Mouse (Mus musculus) liver, embryonic 14.5 days (tissue): ENCODE measurements around the gene Casp3. TPM values are rescaled to one million over a fixed set of nuclear protein-coding genes. Genes with fewer than 3 reads are reported as not detected.

Experiments
- ATAC-seq: fragments of 200-750 bp; cut with Nextera tagmentation; 2 replicates; pipeline ENCODE4 v1.8.0; 2017; ENCODE audit warnings: moderate number of reproducible peaks, mild to moderate bottlenecking, moderate library complexity; ENCODE audit not compliant: insufficient read depth
- DNase-seq, 3 experiments: peaks; one replicate each; pipeline ENCODE4 v3.0.0-alpha.2; 2012 to 2013; ENCODE audit warnings: low read depth in 3 of 3, low spot score in 3 of 3
- H3K27ac ChIP-seq: fragments of 300-500 bp; sonication (generic); 2 replicates; pipeline ENCODE4 v1.5.1; 2014; ENCODE audit warnings: moderate library complexity, mild to moderate bottlenecking, control low read depth, inconsistent platforms
- H3K27me3 ChIP-seq: fragments of 300-500 bp; sonication (generic); 2 replicates; pipeline ENCODE4 v1.6.1; 2014; ENCODE audit warnings: mild to moderate bottlenecking, low read length, moderate library complexity; ENCODE audit not compliant: control insufficient read depth, insufficient read depth
- H3K36me3 ChIP-seq: fragments of 300-500 bp; sonication (generic); replicated peaks from 2 replicates; pipeline ENCODE4 v1.6.1; 2014; ENCODE audit warnings: low read depth; ENCODE audit not compliant: control insufficient read depth, insufficient read depth
- H3K4me1 ChIP-seq, 2 experiments: fragments of 200-500 bp in 1 of 2; fragments of 300-500 bp in 1 of 2; sonication (generic) in 1 of 2; replicated peaks; 2 replicates each; pipeline ENCODE4 v1.6.1; 2012 to 2014; ENCODE audit warnings: antibody characterized with exemption in 1 of 2, inconsistent platforms in 1 of 2, low read length in 1 of 2; ENCODE audit not compliant: control insufficient read depth in 2 of 2, insufficient read depth in 2 of 2
- H3K4me2 ChIP-seq: fragments of 300-500 bp; sonication (generic); 2 replicates; pipeline ENCODE4 v1.6.1; 2014; ENCODE audit warnings: low read depth, mild to moderate bottlenecking, control low read depth, moderate library complexity
- H3K4me3 ChIP-seq, 2 experiments: fragments of 200-500 bp in 1 of 2; fragments of 300-500 bp in 1 of 2; sonication (generic) in 1 of 2; 2 replicates each; pipeline ENCODE4 v1.5.1; 2012 to 2014; ENCODE audit warnings: low read depth in 2 of 2, low read length in 2 of 2, mild to moderate bottlenecking in 2 of 2, control low read depth in 1 of 2, inconsistent platforms in 1 of 2, moderate library complexity in 1 of 2; ENCODE audit not compliant: insufficient read depth in 1 of 2
- H3K9ac ChIP-seq: fragments of 300-500 bp; sonication (generic); replicated peaks from 2 replicates; pipeline ENCODE4 v1.6.1; 2014; ENCODE audit warnings: mild to moderate bottlenecking, control low read depth, moderate library complexity
- H3K9me3 ChIP-seq: fragments of 300-500 bp; sonication (generic); 2 replicates; pipeline ENCODE4 v1.6.1; 2016; ENCODE audit warnings: low read length, mixed read lengths; ENCODE audit not compliant: control insufficient read depth
- CTCF ChIP-seq: IDR thresholded peaks from 2 replicates; pipeline ENCODE4 v1.5.1; 2016; ENCODE audit warnings: antibody characterized with exemption, low read depth, control low read depth
- EP300 ChIP-seq: IDR thresholded peaks from 2 replicates; pipeline ENCODE4 v1.6.1; 2016; ENCODE audit warnings: antibody characterized with exemption, low read depth
- WGBS: fragments of 180-500 bp; shearing (Covaris S2); extraction: QIAGEN DNeasy Blood & Tissue Kit; methylation state at CpG from one replicate; pipeline ENCODE4 v1.1.7; 2014; ENCODE audit not compliant: insufficient replicate concordance; 5-methylcytosine and 5-hydroxymethylcytosine counted together
- polyA plus RNA-seq, 2 experiments: library from polyadenylated mRNA; depleted of rRNA in 1 of 2; stranded (reverse) in 1 of 2; unstranded in 1 of 2; fragments of >200 nt; fragmentation: Nextera tagmentation in 1 of 2; extraction: Ambion mirVana in 1 of 2; gene quantifications; 2 replicates each; pipeline versions ENCODE4 v1.2.1 to v1.2.3; 2012 to 2014

Casp3 gene
- polyA plus RNA-seq, 2 experiments: 33.2 to 50.4 TPM

- ATAC-seq: no peak
- Histone ChIP-seq H3K27me3 (no peaks in the 10 kb centered on the region), H3K36me3 (peaks cover 23% of the 10 kb centered on the region), H3K9ac (no peak overlapping the region), H3K4me2 (no peak overlapping the region), H3K9me3 (no peaks in the 10 kb centered on the region), H3K4me1 (peaks cover 0 to 8% of the 10 kb centered on the region in 2 experiments; a peak in 2 of 4 replicates), H3K4me3 (no peak overlapping the region), H3K27ac (no peak overlapping the region)
- no peak for DNase-seq
- WGBS: 92% methylated on average over 3 of the region's 3 CpGs
- TF ChIP-seq EP300: no peak
- no peak for TF ChIP-seq CTCF
Measured at GRCm38 (mm10) chr8:46630422-46630821, 13.3 kb downstream of the Casp3 start.

GRCm38 (mm10) chr8:46630932-46631331, 13.8 kb downstream of the Casp3 start:
- TF ChIP-seq CTCF: no peak
- no peak for TF ChIP-seq EP300
- 81% methylated on average over 4 of the region's 4 CpGs for WGBS
- DNase-seq: no peak
- Histone ChIP-seq H3K9ac (no peak overlapping the region), H3K9me3 (no peaks in the 10 kb centered on the region), H3K27me3 (no peaks in the 10 kb centered on the region), H3K36me3 (peaks cover 27% of the 10 kb centered on the region), H3K27ac (no peak overlapping the region), H3K4me2 (no peak overlapping the region), H3K4me3 (no peak overlapping the region), H3K4me1 (peaks cover 0 to 8% of the 10 kb centered on the region in 2 experiments; a peak in 2 of 4 replicates)
- no peak for ATAC-seq

- Histone ChIP-seq H3K4me2 (no peak overlapping the region), H3K9ac (no peak overlapping the region), H3K4me3 (no peak overlapping the region), H3K27ac (no peak overlapping the region), H3K4me1 (peaks cover 6% of the 10 kb centered on the region in 2 experiments; a peak in 3 of 4 replicates), H3K9me3 (no peaks in the 10 kb centered on the region), H3K36me3 (peaks cover 19% of the 10 kb centered on the region), H3K27me3 (no peaks in the 10 kb centered on the region)
- ATAC-seq (peak; percentile 45), DNase-seq (no peak)
- TF ChIP-seq CTCF: no peak
- TF ChIP-seq EP300: no peak
- 29% methylated on average over 6 of the region's 6 CpGs for WGBS
Measured at GRCm38 (mm10) chr8:46639010-46639571, 22.0 kb downstream of the Casp3 start.

GRCm38 (mm10) chr8:46639852-46640251, 22.8 kb downstream of the Casp3 start:
- ATAC-seq (peak; percentile 41), DNase-seq (peak in 1 of 3 experiments; percentile 39)
- H3K27ac ChIP-seq: peak overlapping the region; percentile 3; the same call in 1 of the 2 replicates
- H3K9ac ChIP-seq: no peak overlapping the region
- 36% methylated on average over 5 of the region's 5 CpGs for WGBS
- H3K9me3 ChIP-seq: no peaks in the 10 kb centered on the region
- H3K4me1 ChIP-seq: peaks cover 6% of the 10 kb centered on the region in 2 experiments; a peak in 3 of 4 replicates
- H3K27me3 ChIP-seq: no peaks in the 10 kb centered on the region
- TF ChIP-seq CTCF (no peak), EP300 (no peak)
- H3K36me3 ChIP-seq: peaks cover 15% of the 10 kb centered on the region
- H3K4me3 ChIP-seq: no peak overlapping the region
- H3K4me2 ChIP-seq: no peak overlapping the region

- no peak overlapping the region for H3K4me2 ChIP-seq
- TF ChIP-seq CTCF: no peak
- TF ChIP-seq EP300: no peak
- peaks cover 3% of the 10 kb centered on the region for H3K36me3 ChIP-seq
- no peak overlapping the region for H3K27ac ChIP-seq
- no peak overlapping the region for H3K9ac ChIP-seq
- H3K27me3 ChIP-seq: no peaks in the 10 kb centered on the region
- 32% methylated on average over 5 of the region's 5 CpGs for WGBS
- no peaks in the 10 kb centered on the region for H3K9me3 ChIP-seq
- peaks cover 6% of the 10 kb centered on the region in 2 experiments; a peak in 3 of 4 replicates for H3K4me1 ChIP-seq
- DNase-seq (no peak), ATAC-seq (no peak)
- no peak overlapping the region for H3K4me3 ChIP-seq
Measured at GRCm38 (mm10) chr8:46641272-46641671, 24.2 kb downstream of the Casp3 start.
